Mouse (Mus musculus) midbrain, postnatal 0 days (tissue): ENCODE results near the gene Plekhd1. TPM values are rescaled to one million over a fixed set of nuclear protein-coding genes. Genes with fewer than 3 reads are reported as not detected.

ENCODE experiments used
- ATAC-seq: fragments of 200-750 bp; cut with Nextera tagmentation; 2 replicates; pipeline ENCODE4 v1.8.0; 2017; ENCODE audit warnings: moderate number of reproducible peaks, mild to moderate bottlenecking, moderate TSS enrichment, moderate library complexity; ENCODE audit not compliant: low FRiP score
- DNase-seq: peaks from one replicate; pipeline ENCODE4 v3.0.0-alpha.2; 2015; ENCODE audit warnings: low spot score
- H3K27ac ChIP-seq: fragments of 300-500 bp; sonication (generic); 2 replicates; pipeline ENCODE4 v1.5.1; 2014; ENCODE audit warnings: low read depth, mild to moderate bottlenecking, low read length, mixed read lengths
- H3K27me3 ChIP-seq: fragments of 300-500 bp; sonication (generic); 2 replicates; pipeline ENCODE4 v1.6.1; 2014; ENCODE audit warnings: low read length, control low read depth, mixed read lengths; ENCODE audit not compliant: insufficient read depth
- H3K36me3 ChIP-seq: fragments of 300-500 bp; sonication (generic); 2 replicates; pipeline ENCODE4 v1.6.1; 2014; ENCODE audit warnings: low read length, control low read depth, mixed read lengths; ENCODE audit not compliant: insufficient read depth
- H3K4me1 ChIP-seq: fragments of 300-500 bp; sonication (generic); 2 replicates; pipeline ENCODE4 v1.6.1; 2014; ENCODE audit warnings: mild to moderate bottlenecking, control low read depth, antibody characterized with exemption, low read length, mixed read lengths; ENCODE audit not compliant: insufficient read depth
- H3K4me2 ChIP-seq: fragments of 300-500 bp; sonication (generic); 2 replicates; pipeline ENCODE4 v1.6.1; 2014; ENCODE audit warnings: low read depth, mild to moderate bottlenecking, low read length, mixed read lengths; ENCODE audit not compliant: poor library complexity, severe bottlenecking
- H3K4me3 ChIP-seq: fragments of 300-500 bp; sonication (generic); 2 replicates; pipeline ENCODE4 v1.5.1; 2014; ENCODE audit warnings: low read depth, mild to moderate bottlenecking, low read length, moderate library complexity
- H3K9ac ChIP-seq: fragments of 300-500 bp; sonication (generic); replicated peaks from 2 replicates; pipeline ENCODE4 v1.6.1; 2014; ENCODE audit warnings: mild to moderate bottlenecking, low read length, moderate library complexity, mixed read lengths; ENCODE audit not compliant: poor library complexity, severe bottlenecking
- H3K9me3 ChIP-seq: fragments of 300-500 bp; sonication (generic); 2 replicates; pipeline ENCODE4 v1.6.1; 2016; ENCODE audit warnings: low read length, control low read depth
- CTCF ChIP-seq: IDR thresholded peaks from 2 replicates; pipeline ENCODE4 v1.5.1; 2016; ENCODE audit warnings: antibody characterized with exemption, mild to moderate bottlenecking
- WGBS: fragments of 180-500 bp; shearing (Covaris S2); extraction: QIAGEN DNeasy Blood & Tissue Kit; methylation state at CpG from one replicate; pipeline ENCODE4 v1.1.7; 2014; 5-methylcytosine and 5-hydroxymethylcytosine counted together
- polyA plus RNA-seq: library from polyadenylated mRNA; unstranded; fragments of >200 nt; fragmentation: Nextera tagmentation; extraction: Ambion mirVana; gene quantifications from 2 replicates; pipeline ENCODE4 v1.2.1, GENCODE M21; 2015
- total RNA-seq: library from RNA; depleted of rRNA; stranded (reverse); fragments of >200 nt; gene quantifications from 2 replicates; pipeline ENCODE4 v1.2.3, GENCODE M21; 2014

The Plekhd1 gene
- total and polyA plus RNA-seq, 2 experiments from 2014 or later = 2.9 to 4.9 TPM

DNA sequence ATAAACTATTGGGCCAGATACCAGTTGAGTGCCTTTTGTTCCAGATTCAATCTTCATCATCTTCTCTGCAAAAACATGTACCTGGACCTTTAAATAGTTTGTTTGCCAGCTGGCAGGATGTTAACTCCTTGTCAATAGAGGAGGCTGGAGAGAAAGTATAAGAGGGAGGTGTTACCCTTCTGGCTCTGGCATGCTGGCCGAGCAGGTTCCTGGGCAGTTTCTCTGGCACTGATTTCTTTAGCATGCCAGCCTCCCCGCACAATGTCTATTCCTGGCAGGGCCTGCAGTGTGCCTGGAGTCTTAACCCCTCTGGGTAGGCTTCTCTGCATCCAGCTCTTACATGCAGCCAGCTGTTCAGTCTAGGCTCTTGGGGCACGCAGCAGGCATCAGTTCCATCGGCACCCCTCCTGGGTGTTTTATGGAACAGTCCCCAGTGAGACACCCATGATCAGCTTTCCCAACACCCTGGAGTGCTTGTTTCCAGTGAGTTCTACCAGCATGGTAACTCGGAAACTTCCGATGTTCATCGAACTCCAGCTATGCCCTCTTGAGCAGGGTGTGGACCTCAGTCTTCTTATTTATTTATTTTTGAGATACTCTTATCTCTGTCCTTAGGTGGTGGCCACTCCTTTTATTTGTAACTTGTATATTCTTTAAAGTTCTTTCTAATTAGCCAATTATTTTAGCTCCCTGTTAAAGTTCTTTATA lies 38.3 kb upstream of the Plekhd1 start:
- ATAC-seq (no peak), DNase-seq (peak; percentile 37)
- no peak overlapping the region for H3K4me3 ChIP-seq
- TF ChIP-seq CTCF = no peak
- no peak overlapping the region for H3K4me2 ChIP-seq
- no peaks in the 10 kb centered on the region for H3K36me3 ChIP-seq
- no peaks in the 10 kb centered on the region for H3K9me3 ChIP-seq
- WGBS = 84% methylated on average over 7 of the region's 7 CpGs
- H3K9ac ChIP-seq = no peak overlapping the region
- H3K27ac ChIP-seq = no peak overlapping the region
- no peaks in the 10 kb centered on the region for H3K27me3 ChIP-seq
- no peaks in the 10 kb centered on the region for H3K4me1 ChIP-seq

DNA sequence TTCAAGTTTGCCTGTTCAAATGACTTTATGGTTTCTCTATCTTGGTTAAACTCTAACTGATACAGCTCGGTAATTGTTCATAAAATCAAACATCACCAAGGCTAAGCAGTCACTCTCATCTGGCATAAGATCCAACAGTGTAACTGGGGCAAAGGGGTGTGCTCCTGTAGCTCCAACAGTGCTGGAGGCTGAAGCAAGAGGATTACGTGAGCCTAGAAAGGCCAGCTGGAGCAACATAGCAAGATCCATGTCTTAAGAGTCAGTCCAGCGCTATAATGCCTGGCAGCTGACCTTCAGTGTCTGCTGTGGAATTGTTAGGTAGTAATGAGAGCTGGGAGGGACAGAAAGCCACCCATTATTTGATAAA lies 37.7 kb upstream of the Plekhd1 start:
- no peaks in the 10 kb centered on the region for H3K27me3 ChIP-seq
- no peak for TF ChIP-seq CTCF
- H3K9me3 ChIP-seq = no peaks in the 10 kb centered on the region
- no peaks in the 10 kb centered on the region for H3K36me3 ChIP-seq
- H3K4me1 ChIP-seq = no peaks in the 10 kb centered on the region
- no peak for ATAC-seq
- no peak overlapping the region for H3K27ac ChIP-seq
- H3K9ac ChIP-seq = no peak overlapping the region
- DNase-seq = no peak
- no peak overlapping the region for H3K4me3 ChIP-seq
- no peak overlapping the region for H3K4me2 ChIP-seq
- 90% methylated on average over 3 of the region's 3 CpGs for WGBS

DNA sequence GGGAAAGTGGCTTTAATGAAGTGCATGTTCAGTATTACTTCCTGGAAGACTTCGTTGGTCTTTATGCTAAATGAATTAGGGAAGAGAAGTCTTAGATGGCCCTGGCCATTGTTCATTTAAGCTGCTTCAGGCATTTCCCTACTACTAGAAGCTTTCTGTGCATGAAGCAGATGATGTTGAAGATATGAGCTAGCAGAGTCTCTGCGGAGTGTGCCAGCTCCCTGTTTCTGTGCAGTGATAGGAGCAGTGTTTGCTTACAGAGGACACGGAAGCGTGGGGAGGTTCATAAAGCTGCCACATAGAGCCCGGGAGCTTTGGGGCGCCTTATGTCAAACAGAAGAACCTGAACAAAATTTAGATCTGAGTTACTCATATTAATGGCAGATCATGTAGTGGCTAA lies 33.7 kb upstream of the Plekhd1 start:
- Histone ChIP-seq H3K4me3 (no peak overlapping the region), H3K4me1 (no peaks in the 10 kb centered on the region), H3K9me3 (no peaks in the 10 kb centered on the region), H3K27me3 (no peaks in the 10 kb centered on the region), H3K27ac (no peak overlapping the region), H3K9ac (no peak overlapping the region), H3K4me2 (no peak overlapping the region), H3K36me3 (peaks cover 6% of the 10 kb centered on the region; the same call in 1 of the 2 replicates)
- no peak for TF ChIP-seq CTCF
- WGBS = 84% methylated on average over 6 of the region's 6 CpGs
- DNase-seq (no peak), ATAC-seq (no peak)

- no peaks in the 10 kb centered on the region for H3K9me3 ChIP-seq
- no peak for TF ChIP-seq CTCF
- no peaks in the 10 kb centered on the region for H3K4me1 ChIP-seq
- 95% methylated on average over 10 of the region's 10 CpGs for WGBS
- H3K27me3 ChIP-seq = no peaks in the 10 kb centered on the region
- no peak overlapping the region for H3K27ac ChIP-seq
- no peak overlapping the region for H3K4me3 ChIP-seq
- ATAC-seq (no peak), DNase-seq (no peak)
- H3K9ac ChIP-seq = no peak overlapping the region
- H3K36me3 ChIP-seq = peaks cover 10% of the 10 kb centered on the region; the same call in 1 of the 2 replicates
- no peak overlapping the region for H3K4me2 ChIP-seq
Measured at GRCm38 (mm10) chr12:80662322-80662721, 30.1 kb upstream of the Plekhd1 start.

DNA sequence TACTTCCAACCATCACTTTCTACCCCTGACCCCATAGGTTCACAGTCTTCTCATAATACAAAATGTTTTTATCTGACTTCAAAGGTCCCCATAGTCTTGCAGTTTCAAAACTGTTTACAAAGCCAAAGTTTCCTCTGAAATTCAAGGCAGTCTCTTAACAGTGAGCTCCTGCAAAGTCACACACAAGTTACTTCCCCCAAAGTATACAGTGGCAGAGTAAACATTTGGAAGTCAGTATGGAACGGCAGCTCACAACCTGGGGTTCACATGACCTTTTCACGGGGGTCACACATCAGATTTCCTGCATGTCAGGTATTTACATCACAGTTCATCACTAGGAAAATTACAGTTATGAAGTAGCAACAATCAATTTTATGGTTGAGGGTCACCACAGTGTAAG lies 28.5 kb upstream of the Plekhd1 start:
- Histone ChIP-seq H3K36me3 (peaks cover 13% of the 10 kb centered on the region; the same call in 1 of the 2 replicates), H3K27me3 (no peaks in the 10 kb centered on the region), H3K9ac (no peak overlapping the region), H3K4me3 (no peak overlapping the region), H3K9me3 (no peaks in the 10 kb centered on the region), H3K4me2 (no peak overlapping the region), H3K27ac (no peak overlapping the region), H3K4me1 (no peaks in the 10 kb centered on the region)
- TF ChIP-seq CTCF = no peak
- DNase-seq = no peak
- no peak for ATAC-seq
- WGBS = 87% methylated on average over 2 of the region's 2 CpGs

DNA sequence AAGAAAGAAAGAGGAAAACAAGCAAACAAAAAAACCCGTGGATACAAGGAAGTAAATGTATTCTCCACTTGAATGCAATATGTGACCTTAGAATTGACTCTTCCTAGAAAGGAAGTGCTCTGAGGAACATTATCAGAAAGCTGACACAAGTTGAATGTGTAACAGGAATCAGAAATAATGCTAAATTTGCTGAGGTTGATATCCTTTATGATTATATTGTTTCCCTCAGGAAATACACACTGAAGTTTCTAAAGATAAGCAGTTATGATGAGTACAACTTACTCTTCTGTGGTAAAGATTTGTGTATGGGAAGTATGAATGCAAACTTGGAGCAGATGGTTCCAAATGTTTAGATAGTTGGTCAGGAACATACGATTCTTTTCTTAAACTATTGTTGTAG lies 24.0 kb upstream of the Plekhd1 start:
- no peak overlapping the region for H3K9ac ChIP-seq
- ATAC-seq = no peak
- no peak overlapping the region for H3K4me2 ChIP-seq
- no peak for TF ChIP-seq CTCF
- no peak overlapping the region for H3K4me3 ChIP-seq
- H3K27ac ChIP-seq = no peak overlapping the region
- no peak for DNase-seq
- H3K9me3 ChIP-seq = no peaks in the 10 kb centered on the region
- WGBS = 80% methylated on average over 2 of the region's 2 CpGs
- H3K27me3 ChIP-seq = no peaks in the 10 kb centered on the region
- no peaks in the 10 kb centered on the region for H3K4me1 ChIP-seq
- peaks cover 9% of the 10 kb centered on the region; the same call in 1 of the 2 replicates for H3K36me3 ChIP-seq
